Comparison of ENCODE assay signal across 8 mouse cellular contexts in genomic region chr9:95637271-95638181, GRCm38 (mm10). TPM values are rescaled to one million over a fixed set of nuclear protein-coding genes. Genes with fewer than 3 reads are reported as not detected.
DNase-seq lines count a peak whose midpoint lies in the region; ATAC-seq lines count a peak whose summit lies in the region.

Gene Pcolce2, plus strand, starts transcription at chr9:95637601.

- H3K4me2 ChIP-seq in neural tube, embryonic 12.5 days (replicated peaks): peak within 1 kb of the TSS; percentile 98

- no peaks in the 10 kb centered on the region for H3K36me3 ChIP-seq in neural tube, embryonic 12.5 days

- DNase-seq in spleen, postnatal 10 days (ENCODE audit: low spot score in 2 of 2): peak; percentile 17 to 47
- DNase-seq in spleen, adult 12 weeks (ENCODE audit: low spot score): no peak
- peak; percentile 44 for DNase-seq in embryo, embryonic 11.5 days (ENCODE audit: low read depth, low spot score)
- DNase-seq in heart, adult 8-10 months (ENCODE audit: low spot score): peak; percentile 26
- peak; percentile 21 for DNase-seq in kidney, adult 11 months
- peak; percentile 38 for DNase-seq in liver
- no peak for DNase-seq in B cell, adult 2 months

- H3K27me3 ChIP-seq in neural tube, embryonic 12.5 days (replicated peaks): peaks cover 13% of the 10 kb centered on the region

- peak within 1 kb of the TSS; percentile 76 for H3K9ac ChIP-seq in neural tube, embryonic 12.5 days

- peak within 1 kb of the TSS; percentile 63 for H3K4me3 ChIP-seq in neural tube, embryonic 12.5 days

- under 1% methylated on average over 69 of the region's 71 CpGs for WGBS in neural tube, embryonic 12.5 days

- peaks cover 4% of the 10 kb centered on the region; the same call in 1 of the 2 replicates for H3K4me1 ChIP-seq in neural tube, embryonic 12.5 days

- H3K9me3 ChIP-seq in neural tube, embryonic 12.5 days: no peaks in the 10 kb centered on the region

- H3K27ac ChIP-seq in neural tube, embryonic 12.5 days: no peak within 1 kb of the TSS

- peak; percentile 91 for ATAC-seq in neural tube, embryonic 12.5 days (ENCODE audit: low FRiP score, low read depth)

RNA-seq across cellular contexts. Expression of gene Pcolce2, which starts in this region (rescaled TPM):
- total RNA-seq in heart, adult 8-10 months (2022): 10 to 100 TPM; 22.1 to 29.5 (median 26.8) TPM
- 2.5 and 2.8 TPM in 2 replicates for polyA plus RNA-seq in neural tube, embryonic 12.5 days (2016; fragmentation: Nextera tagmentation; extraction: Ambion mirVana)

Comparison
In these comparisons a context has a peak if more than half of its experiments do, and no peak if none do; other contexts are left out.
1. DNase-seq: peak in spleen, postnatal 10 days (2 of 2), embryo, embryonic 11.5 days (single experiment), heart, adult 8-10 months (single experiment), kidney, adult 11 months (single experiment) and liver (single experiment); none in spleen, adult 12 weeks (single experiment) and B cell, adult 2 months (0 of 2).